Mouse (Mus musculus) 416B (cell line): ENCODE results near the gene Ear1.
"Not testable (repeated sequence)": the region's sequence is repeated elsewhere in the genome, so short reads cannot be mapped to it uniquely, and the experiment has no call there.

ENCODE experiments used
- DNase-seq: peaks from one replicate; pipeline ENCODE4 v3.0.0; 2011; ENCODE audit warnings: low read depth

Gene Ear1

GRCm38 (mm10) chr14:43796905-43797470 is 78.3 kb downstream of the Ear1 start:
- DNase-seq = not testable (repeated sequence)

- DNase-seq = no peak
Observed at GRCm38 (mm10) chr14:43796069-43796904, 79.0 kb downstream of the Ear1 start.

GRCm38 (mm10) chr14:43793811-43794210 is 81.5 kb downstream of the Ear1 start:
- DNase-seq = not testable (repeated sequence)

- not testable (repeated sequence) for DNase-seq
Observed at GRCm38 (mm10) chr14:43784645-43785044, 90.7 kb downstream of the Ear1 start, which contains the start of gene Gm8180. Gene Gm8180, minus strand, starts transcription at chr14:43784745.
